Mouse (Mus musculus): ENCODE data around the gene Gm10666.
"Not testable (repeated sequence)": the region's sequence is repeated elsewhere in the genome, so short reads cannot be mapped to it uniquely, and the experiment has no call there.

The Gm10666 gene

GRCm38 (mm10) chr7:22134641-22135040 lies at the start of gene Gm10666:
Gene Gm10666 (minus strand): TSS chr7:22134741.
- DNase-seq, result not testable (repeated sequence)

DNA sequence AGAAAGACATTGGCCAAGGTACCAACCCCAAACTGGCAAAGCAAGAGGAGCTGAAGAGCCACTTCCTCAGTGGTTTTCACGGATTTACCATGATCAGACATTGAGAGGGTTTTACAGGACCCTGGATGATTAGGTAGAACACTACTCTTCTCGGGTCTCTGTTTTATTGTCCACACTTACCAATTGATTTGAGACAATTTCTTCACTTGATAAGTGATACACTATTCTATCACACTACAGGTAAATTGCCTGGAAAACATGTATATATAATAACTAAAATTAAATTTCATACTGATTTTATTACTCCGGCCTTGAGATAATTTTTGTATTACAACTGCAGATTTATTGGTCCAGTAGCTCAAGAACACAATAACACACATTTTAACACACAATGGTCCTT lies 29.4 kb upstream of the Gm10666 start, which contains the start of gene Vmn1r142:
Gene Vmn1r142 (minus strand): TSS at position 101 of the 400 bp plus-strand sequence.
- DNase-seq, result not testable (repeated sequence)

- DNase-seq, result not testable (repeated sequence)
These were observed 16.4 kb downstream of the Gm10666 start, which contains the start of gene Gm16451 for GRCm38 (mm10) chr7:22118145-22118544. Gene Gm16451 (minus strand): TSS chr7:22118245.
